Mouse (Mus musculus) olfactory bulb, adult 2 months (tissue): ENCODE results near the gene Cblb.

Experiments used
- CTCF ChIP-seq: fragments of 200-500 bp; IDR thresholded peaks from 2 replicates; pipeline ENCODE4 v1.5.1; 2012; ENCODE audit warnings: low read depth, mild to moderate bottlenecking, low read length, moderate library complexity; ENCODE audit not compliant: insufficient read depth
- POLR2A ChIP-seq: fragments of 200-500 bp; IDR thresholded peaks from 2 replicates; pipeline ENCODE4 v1.6.1; 2012; ENCODE audit warnings: mild to moderate bottlenecking, low read depth, low read length, moderate library complexity; ENCODE audit not compliant: insufficient read depth

- no peak for TF ChIP-seq CTCF
- no peak for TF ChIP-seq POLR2A
These were observed 13.5 kb downstream of the Cblb start for GRCm38 (mm10) chr16:52044518-52044917.
